Mouse (Mus musculus): Measurements from ENCODE around the gene Zbtb45.
A peak's percentile ranks its signal among the peaks of the same experiment; 100 is the strongest.

Zbtb45 gene

DNA sequence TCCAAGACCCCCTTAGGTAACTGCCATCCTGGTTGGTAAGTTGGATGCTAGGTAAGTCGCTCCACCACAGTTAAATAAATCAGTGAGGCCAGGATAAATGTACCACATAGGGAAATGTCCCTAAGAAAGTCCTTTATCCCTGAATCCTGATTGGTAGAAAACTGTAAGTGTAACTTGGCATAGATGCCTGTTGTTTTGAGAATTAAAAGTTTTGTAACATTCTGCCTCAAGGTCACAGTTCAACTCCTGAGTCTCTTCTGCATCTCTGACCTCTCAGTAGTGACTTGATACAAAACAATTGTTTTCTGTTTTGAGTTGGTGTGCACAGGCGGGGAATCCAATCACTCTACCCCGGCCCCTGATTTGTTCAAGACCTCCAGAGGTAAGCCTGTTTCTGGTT, 11.0 kb downstream of the Zbtb45 start, which contains the start of gene Trim28:
Gene Trim28 (plus strand): TSS at position 264 of the 400 bp plus-strand sequence.
- no peak for DNase-seq (ENCODE audit: low spot score)

DNA sequence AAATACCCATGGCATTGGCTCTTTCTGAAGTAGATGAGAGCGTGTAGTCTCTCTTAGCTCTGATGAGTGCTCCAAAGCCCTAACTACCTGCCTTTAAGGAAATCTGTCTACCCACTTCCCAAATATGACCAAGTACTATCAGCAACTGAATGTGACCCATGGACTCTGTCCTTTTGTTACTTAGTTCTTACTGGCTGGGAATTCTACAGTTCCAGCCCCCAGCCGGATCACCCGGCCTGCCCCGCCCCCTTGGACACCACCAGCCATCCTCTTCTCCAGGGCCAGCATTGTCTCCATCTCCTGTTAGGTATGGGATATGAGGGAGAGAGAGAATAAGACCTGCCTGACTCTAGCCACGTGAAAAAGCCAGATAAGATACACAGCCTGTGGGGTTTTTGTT, 11.8 kb downstream of the Zbtb45 start, which contains the start of gene Slc27a5:
Gene Slc27a5 (minus strand): TSS at position 140 of the 400 bp plus-strand sequence.
- DNase-seq (ENCODE audit: low spot score): no peak

DNA sequence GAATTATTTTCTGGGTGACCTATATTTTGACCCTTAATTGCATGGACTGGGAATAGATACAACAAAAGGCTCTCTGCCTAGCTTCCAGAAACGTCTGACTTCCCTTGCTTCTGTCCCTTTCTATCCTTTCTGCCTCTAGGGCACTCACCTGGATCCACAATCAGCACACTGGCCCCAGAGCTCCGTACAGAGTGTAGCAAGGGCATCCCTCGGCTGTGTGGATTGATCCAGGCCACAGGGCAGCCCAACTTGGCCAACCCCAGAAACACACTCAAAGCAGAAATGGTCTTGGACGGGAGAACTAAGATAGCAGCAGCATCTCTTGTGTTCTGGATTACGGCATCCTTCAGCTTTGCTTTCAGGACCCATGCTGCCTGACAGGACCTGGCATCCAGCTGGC, 12.6 kb downstream of the Zbtb45 start:
- DNase-seq (ENCODE audit: low spot score): no peak

DNA sequence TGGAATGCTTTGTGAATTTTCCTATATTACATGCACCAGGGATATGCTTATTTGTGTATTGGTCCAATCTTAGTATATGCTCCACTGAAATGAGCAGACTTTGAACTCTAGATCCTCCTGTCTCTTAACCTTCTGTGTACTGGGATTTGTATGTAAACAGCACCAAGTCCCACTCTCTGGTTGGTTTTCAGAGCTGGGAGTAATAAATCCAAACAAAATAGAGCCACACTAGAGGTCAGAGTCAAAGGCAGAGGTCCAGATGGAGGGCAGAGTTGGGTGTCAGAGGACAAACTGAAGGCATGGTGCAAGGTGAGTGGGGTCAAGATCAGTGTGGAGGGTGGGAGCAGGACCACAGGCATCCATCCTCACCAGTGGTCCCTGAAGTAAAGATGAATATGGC, 14.0 kb downstream of the Zbtb45 start:
- no peak for DNase-seq (ENCODE audit: low spot score)

DNA sequence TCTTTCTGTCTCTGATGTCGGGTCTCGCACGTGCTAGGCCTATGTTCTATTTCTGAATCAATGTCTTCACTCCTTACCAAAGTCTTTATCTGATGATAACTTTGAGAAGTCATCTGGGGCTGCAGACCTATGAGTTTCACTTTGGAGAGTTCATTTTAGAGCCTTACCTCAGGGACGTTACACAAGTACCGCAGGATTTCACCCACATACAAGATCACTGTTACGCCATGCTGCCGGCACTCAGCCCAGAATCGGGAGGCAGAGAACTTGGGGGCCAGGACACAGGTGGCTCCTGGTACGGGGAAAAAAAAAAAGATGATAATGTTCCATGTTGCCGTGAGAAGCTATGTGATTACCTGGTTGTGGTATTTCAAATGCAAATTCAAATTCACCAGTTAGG, 16.7 kb downstream of the Zbtb45 start:
- no peak for DNase-seq (ENCODE audit: low spot score)

DNA sequence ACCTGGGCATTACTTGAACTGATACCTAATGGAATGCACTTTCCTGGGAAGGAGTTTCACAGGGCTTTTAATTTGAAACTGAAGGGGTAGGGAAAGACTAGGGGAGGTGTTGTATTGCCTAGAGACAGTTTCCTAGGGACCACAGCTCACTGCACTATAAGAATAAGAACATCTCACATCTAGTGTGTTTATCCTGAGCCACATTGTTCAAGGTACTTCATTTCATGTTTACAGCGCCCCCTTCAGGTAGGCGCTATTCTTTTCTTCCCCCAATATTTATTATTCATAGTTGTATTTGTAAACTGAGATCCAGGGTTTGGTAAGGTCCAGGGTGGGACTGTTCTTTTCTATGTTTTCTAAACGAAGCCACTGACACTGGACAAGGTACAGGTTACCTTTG, 17.6 kb downstream of the Zbtb45 start:
- DNase-seq (ENCODE audit: low spot score): no peak

DNA sequence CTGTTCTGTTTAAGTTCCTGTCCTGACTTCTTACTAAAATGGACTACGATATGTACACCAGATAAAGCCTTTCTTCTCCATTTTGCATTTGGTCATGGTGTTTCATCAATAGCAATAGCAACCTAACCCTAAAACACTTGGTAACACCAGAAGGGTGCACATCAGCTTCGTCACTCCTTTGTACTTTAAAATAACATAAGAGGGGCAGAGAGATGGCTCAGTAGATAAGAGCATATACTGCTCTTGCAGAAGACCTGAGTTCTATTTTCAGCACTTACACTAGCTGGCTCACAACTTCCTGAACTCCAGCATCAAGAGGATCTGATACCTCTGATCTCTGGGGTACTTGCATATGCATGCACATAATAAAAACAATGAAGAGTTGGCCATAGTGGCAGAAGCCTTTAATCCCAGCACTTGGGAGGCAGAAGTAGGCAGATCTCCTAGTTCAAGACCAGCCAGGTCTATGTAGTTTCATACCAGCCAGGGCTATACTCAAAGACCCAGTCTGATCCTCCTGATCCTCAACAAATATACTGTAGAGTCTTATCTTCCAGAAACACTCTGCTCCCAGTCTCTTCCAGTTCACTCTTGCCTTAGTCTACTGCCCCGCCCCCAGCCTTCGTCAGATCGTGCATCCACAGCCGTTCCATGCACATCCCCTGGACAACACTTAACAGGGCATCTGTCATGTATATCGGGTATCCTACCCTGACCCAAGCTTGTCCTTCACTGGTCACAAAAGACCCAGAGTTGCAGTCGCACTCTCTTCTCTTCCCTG, 22.2 kb downstream of the Zbtb45 start:
- no peak for DNase-seq (ENCODE audit: low spot score)

DNA sequence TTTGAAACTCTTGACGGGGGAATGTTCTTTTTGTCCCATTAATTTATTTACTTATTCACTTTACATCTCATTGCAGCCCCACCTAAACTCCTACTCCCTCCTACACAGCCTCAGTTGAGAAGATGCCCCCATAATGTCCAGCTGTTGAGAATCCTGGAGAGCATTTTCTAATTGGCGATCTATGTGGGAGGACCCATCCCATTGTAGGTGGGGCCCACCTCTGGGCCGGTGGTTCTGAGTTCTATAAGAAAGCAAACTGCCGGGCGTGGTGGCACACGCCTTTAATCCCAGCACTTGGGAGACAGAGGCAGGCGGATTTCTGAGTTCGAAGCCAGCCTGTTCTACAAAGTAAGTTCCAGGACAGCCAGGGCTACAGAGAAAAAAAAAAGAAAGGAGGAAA, 22.9 kb downstream of the Zbtb45 start:
- no peak for DNase-seq (ENCODE audit: low spot score)

DNA sequence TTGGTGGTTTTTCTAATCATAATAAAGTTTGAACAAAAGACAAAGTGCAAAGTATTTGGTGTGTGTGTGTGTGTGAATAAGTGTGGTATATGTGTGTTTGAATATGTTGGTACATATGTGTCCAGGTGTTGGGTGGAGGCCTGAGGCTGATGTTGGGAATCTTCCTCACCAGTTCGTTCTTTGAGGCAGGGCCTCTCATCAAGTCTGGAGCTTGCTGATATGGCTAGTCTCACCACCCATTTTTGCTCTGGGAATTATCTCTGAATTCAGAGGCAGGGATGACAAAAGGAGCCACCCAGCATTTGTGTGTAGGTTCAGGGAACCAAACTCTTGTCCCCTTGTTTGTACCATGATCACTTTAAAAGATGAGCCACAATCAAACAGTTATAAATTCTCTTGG, 24.1 kb downstream of the Zbtb45 start:
- DNase-seq (ENCODE audit: low spot score): no peak

DNA sequence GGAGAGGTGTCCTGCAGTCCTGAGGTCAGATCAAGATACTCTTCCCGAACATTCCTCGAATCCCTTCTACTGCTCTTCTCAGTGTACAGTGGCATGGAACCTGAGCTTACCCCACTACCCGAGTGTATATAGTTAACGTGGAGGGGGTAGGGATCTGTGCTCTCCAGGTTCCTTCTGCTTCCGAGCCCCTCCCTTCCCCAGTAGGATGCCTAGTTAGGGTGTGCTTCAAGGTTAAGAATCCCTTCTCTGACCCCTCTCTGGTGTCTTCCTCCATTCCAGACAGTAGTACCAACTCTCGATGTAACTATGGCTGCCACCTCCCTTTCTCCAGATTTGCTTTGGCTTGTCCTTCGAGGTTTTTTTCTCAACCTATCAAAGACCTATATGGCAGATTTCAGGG, 29.5 kb downstream of the Zbtb45 start:
- DNase-seq (ENCODE audit: low spot score): no peak

DNA sequence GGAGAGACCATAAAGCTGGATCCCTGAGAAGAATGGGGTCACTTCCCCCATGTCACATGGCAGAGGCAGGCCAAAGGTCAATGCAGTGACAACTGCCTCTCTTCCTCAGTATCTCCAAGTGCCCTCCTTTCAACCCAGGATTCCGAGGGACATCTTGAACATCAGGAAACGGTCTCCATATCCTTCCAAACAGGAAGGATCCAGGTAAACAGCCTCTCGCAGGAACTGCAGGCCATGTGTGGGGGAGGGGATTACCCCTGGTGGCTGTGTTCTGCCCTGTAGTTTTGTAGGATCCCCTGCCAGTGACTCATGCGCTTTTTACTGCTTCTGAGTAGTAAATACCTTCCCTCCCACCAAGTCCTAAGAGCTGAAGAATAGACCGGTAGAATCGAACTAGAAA, 30.1 kb downstream of the Zbtb45 start:
- DNase-seq (ENCODE audit: low spot score): no peak

DNA sequence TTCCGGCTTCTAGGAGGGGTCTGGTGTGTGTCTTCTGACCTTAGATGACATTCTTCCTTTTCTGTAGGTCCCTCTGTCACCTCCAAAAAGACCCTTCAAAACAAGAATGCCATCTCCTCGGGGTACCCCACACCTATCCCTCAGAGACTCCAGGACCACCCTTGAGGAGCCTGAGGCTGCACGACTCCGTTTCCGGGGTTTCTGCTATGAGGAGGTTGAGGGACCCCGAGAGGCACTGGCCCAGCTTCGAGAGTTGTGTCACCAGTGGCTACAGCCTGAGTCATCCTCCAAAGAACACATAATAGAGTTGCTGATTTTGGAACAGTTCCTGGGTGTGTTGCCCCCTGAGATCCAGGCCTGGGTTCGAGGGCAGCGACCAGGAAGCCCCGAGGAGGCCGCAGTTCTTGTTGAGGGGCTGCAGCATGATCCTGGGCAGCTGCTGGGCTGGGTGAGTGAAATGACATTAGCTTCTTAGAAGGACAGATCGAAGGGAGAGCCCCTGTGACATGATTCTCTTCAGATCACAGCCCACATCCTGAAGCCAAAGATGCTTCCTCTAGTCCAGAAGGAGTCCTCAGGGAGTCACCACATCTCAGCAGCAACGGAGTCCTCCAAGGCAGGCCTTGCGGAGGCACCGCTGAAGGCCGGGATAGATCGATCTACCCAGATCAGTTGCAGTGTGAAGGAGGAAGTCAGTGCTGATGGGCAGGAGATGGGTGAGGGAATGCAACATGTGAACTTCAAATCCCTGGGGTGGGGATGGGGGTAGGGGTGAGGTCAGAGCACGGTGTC, 30.7 kb downstream of the Zbtb45 start:
- no peak for DNase-seq (ENCODE audit: low spot score)

DNA sequence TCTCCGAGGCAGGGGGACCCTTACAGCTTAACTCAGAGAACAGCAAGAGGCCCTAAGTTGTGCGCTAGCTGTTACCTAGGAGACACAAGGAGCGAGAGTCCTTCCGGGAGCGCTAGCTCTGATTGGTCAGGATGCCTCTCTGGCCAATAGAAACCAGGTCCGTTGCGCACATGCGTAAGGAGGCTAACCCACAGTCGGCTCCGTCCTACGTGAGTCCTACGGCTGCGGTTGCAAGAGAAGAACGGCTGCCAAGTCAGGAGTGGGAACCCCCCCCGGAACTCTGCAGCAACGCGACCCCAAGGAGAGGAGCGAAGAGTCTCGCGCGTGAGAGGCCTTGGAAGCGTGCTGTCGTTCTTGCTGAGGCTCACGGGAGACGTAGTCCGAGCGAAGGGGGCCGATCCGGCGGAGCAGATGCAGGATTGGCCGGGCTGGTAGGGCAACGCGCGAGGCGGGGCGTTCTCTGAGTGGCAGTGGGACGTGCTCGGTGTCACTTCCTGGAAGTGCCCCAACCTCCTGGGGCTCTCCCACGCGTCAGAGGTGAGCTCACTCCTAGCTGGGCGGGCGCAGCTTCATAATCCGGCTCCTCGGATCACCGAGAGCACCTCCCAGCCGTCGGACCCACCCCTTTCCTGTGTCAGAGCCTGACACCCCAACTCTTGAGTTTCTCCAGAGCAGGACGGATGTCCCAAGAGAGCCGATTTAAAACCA, 32.0 kb downstream of the Zbtb45 start, which contains the start of gene Zfp446:
Gene Zfp446 (plus strand): TSS at position 167 of the 708 bp plus-strand sequence.
- peak; percentile 95 for DNase-seq (ENCODE audit: low spot score)

DNA sequence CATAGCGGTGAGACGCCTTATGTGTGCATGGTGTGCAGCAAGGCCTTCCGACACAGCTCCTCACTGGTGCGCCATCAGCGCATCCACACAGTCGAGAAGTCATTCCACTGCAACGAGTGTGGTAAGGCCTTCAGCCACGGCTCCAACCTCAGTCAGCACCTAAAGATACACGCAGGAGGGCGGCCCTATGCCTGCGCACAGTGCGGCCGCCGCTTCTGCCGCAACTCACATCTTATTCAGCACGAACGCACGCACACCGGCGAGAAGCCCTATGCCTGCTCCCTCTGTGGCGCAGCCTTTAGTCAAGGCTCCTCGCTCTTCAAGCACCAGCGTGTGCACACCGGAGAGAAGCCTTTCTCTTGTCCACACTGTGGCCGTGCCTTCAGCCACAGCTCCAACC, 38.9 kb downstream of the Zbtb45 start:
- no peak for DNase-seq (ENCODE audit: low spot score)

DNA sequence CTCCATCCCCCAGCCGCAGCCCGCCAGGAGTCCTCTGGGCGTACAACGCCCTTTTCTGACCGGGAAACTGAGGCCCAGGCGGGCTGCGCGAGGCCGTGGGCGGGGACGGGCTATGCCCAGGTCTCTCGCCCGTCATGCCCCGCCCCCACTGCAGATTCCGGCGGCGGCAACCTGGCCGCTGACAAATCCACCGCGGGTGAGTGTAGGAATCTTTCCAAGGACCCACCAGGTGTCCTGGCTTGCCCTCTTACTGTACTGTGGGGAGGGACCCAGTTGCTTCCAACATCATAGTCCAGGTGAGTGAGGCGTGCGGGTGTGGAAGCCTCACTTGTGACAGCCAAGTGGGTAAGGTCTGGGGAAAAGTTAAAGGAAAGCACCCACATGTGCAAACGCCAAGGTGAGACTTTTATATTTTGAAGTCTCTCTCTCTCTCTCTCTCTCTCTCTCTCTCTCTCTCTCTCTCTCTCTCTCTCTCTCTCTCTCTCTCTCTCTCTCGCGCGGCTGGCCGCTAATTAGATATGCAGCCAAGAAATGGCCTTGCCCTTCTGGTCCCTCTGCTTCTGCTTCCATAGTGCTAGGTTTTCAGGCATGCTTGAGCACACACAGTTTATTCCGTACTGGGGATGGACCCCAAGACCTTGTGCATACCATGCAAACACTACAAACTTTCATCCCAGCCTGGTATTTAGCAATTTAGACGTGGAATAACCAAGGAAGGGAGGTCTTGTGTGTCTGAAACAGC, 43.6 kb downstream of the Zbtb45 start:
- peak; percentile 25 for DNase-seq (ENCODE audit: low spot score)

DNA sequence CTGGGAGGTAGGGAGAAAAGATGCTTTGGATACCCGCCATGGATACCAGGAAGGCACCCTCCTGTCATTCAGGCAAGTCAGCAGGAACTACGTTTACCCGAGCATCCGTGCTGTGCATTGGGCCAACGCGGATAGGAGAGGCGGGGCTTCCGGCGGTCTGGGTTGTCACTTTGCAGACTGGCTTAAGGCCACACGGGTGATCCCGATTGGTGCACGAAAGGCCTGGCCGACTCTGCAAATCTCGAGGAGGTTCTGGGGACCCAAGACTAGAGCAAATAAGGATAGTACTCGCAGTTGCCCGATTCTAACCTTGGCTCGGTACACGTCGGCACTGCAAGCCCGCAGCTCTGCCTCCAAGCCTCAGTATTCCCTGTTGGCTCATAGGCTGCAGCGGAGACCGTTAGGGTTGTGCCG, 44.1 kb downstream of the Zbtb45 start, which contains the start of gene Zfp324:
Gene Zfp324 (plus strand): TSS at position 161 of the 414 bp plus-strand sequence.
- peak; percentile 78 for DNase-seq (ENCODE audit: low spot score)

DNA sequence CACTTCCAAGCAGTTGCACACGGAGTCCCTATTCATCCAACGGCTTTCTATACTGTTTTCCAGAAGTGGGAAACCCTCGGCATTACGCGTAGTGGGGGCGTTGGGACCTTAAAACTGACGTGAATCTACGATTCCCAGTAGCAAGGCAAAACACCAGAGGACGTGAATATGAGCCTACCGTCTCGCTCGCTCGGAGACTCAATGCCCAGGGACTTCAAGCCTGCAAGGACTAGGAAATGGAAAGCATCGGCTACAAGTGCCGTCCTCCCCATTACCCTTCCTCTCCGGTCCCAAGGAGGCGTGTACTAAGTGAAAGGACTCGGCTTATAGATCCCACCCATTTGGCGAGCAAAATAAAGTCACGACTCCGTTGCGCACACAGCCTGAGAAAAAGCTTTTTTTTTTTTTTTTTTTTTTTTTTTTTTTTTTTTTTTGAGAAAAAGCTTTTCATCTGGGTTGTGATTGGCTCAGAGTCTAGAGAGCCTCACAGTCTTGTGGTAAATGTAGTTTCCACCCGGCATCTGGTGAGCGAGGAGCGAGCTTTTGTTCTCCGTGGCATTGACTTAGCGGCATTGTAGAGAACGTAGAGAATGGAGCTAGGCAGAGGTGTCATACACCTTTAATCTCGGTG, 48.2 kb downstream of the Zbtb45 start:
- peak; percentile 20 for DNase-seq (ENCODE audit: low spot score)

DNA sequence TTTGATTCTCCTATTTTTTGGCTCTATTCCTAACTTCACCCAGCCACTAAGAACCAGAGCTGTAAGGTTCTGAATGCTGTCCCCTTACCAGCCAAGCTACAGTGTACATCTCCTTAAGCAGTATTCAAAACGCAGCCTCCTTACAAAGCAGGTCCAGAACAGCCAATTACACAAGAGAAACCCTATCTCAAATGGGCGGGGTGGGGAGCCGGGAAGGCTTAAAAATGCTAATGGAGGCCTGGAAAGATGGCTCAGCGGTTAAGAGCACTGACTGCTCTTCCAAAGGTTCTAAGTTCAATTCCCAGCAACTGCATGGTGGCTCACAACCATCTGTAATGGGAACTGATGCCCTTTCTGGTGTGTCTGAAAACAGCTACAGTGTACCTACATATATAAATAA, 50.1 kb downstream of the Zbtb45 start:
- DNase-seq (ENCODE audit: low spot score): no peak

DNA sequence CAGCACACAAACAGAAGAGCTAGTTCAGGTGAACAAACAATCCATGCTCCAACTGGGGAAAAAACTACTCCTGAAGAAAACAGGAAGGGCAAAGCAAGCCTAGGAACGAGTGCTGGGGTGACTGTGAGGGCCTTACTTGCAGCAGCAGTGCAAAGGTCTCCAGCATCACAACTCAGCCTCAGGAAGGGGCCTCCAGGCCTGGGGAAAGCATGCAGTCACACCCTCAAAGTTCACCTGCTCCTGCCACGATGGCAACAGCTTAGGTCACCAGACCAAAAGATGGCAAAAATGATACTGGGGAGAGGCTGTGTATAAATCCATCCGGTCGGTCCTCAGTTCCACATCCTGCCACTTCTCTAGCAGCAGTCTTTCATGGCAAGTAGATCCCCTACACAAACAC, 50.9 kb downstream of the Zbtb45 start:
- no peak for DNase-seq (ENCODE audit: low spot score)

DNA sequence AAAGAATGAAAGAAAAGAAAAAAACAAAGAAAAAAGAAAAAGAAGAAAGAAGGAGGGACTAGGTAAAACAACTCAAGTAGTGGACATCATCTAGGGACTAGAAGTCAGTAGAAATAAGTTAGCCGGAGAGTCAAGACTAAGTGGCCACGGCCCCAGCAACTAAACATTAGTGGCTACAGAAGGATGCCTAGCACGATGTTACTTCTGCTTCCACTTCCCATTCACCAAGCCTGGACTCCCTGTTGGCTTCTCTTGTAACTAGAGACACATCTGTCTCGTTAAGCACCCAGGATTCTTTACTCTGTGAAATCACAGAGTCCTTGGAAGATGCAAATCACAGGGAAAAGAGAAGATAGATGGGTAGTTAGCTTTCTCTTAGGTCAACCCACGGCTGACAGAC, 52.3 kb downstream of the Zbtb45 start:
- no peak for DNase-seq (ENCODE audit: low spot score)

DNA sequence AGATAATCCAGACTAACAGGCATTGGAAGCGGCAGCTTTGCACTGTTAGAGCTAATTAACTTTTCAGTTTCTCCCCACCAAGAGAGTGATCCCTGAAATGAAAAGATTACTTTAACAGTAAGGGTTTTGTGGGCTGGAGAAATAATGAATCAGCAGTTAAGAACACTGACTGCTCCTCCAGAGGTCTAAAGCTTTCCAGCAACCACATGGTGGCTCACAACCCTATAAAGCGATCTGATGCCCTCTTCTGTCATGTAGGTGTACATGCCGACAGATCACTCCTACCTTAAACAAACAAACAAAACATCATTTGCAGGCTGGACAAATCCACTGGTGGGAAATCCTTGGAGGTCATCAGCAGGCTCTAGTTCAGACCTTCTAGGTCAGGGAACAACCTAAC, 54.9 kb downstream of the Zbtb45 start:
- no peak for DNase-seq (ENCODE audit: low spot score)
